Mouse (Mus musculus) intestine, embryonic 16.5 days (tissue): ENCODE measurements around the gene Mag. TPM values are rescaled to one million over a fixed set of nuclear protein-coding genes. Genes with fewer than 3 reads are reported as not detected.
A peak's percentile ranks its signal among the peaks of the same experiment; 100 is the strongest.

Experiments used
- ATAC-seq: fragments of 200-750 bp; cut with Nextera tagmentation; 2 replicates; pipeline ENCODE4 v1.8.0; 2017; ENCODE audit warnings: moderate TSS enrichment, moderate library complexity
- H3K27ac ChIP-seq: fragments of 300-500 bp; sonication (generic); 2 replicates; pipeline ENCODE4 v1.5.1; 2014; ENCODE audit warnings: mild to moderate bottlenecking, low read length
- H3K27me3 ChIP-seq: fragments of 300-500 bp; sonication (generic); replicated peaks from 2 replicates; pipeline ENCODE4 v1.6.1; 2014; ENCODE audit warnings: low read length, control low read depth, mixed read lengths; ENCODE audit not compliant: control insufficient read depth, insufficient read depth
- H3K36me3 ChIP-seq: fragments of 300-500 bp; sonication (generic); 2 replicates; pipeline ENCODE4 v1.6.1; 2014; ENCODE audit warnings: low read length, control low read depth; ENCODE audit not compliant: control insufficient read depth, insufficient read depth
- H3K4me1 ChIP-seq: fragments of 300-500 bp; sonication (generic); 2 replicates; pipeline ENCODE4 v1.6.1; 2014; ENCODE audit warnings: low read length, control low read depth, mixed read lengths; ENCODE audit not compliant: control insufficient read depth, insufficient read depth
- H3K4me2 ChIP-seq: fragments of 300-500 bp; sonication (generic); 2 replicates; pipeline ENCODE4 v1.6.1; 2014; ENCODE audit warnings: low read depth, low read length, control low read depth
- H3K4me3 ChIP-seq: fragments of 300-500 bp; sonication (generic); 2 replicates; pipeline ENCODE4 v1.5.1; 2014; ENCODE audit warnings: mild to moderate bottlenecking, low read length
- H3K9ac ChIP-seq: fragments of 300-500 bp; sonication (generic); 2 replicates; pipeline ENCODE4 v1.6.1; 2014; ENCODE audit warnings: low read depth, low read length
- H3K9me3 ChIP-seq: fragments of 300-500 bp; sonication (generic); 2 replicates; pipeline ENCODE4 v1.6.1; 2016; ENCODE audit warnings: low read length, control low read depth; ENCODE audit not compliant: control insufficient read depth
- WGBS: fragments of 180-500 bp; shearing (Covaris S2); extraction: QIAGEN DNeasy Blood & Tissue Kit; methylation state at CpG from one replicate; pipeline ENCODE4 v1.1.7; 2014; 5-methylcytosine and 5-hydroxymethylcytosine counted together
- polyA plus RNA-seq: library from polyadenylated mRNA; unstranded; fragments of >200 nt; fragmentation: Nextera tagmentation; extraction: Ambion mirVana; gene quantifications from 2 replicates; pipeline ENCODE4 v1.2.1, GENCODE M21; 2015

Gene Mag
- polyA plus RNA-seq = 0.31 TPM in 2 replicates

- Histone ChIP-seq H3K27me3 (no peaks in the 10 kb centered on the region), H3K4me3 (no peak within 1 kb of the TSS), H3K36me3 (no peaks in the 10 kb centered on the region), H3K27ac (no peak within 1 kb of the TSS), H3K9ac (no peak within 1 kb of the TSS), H3K9me3 (no peaks in the 10 kb centered on the region), H3K4me2 (no peak within 1 kb of the TSS), H3K4me1 (no peaks in the 10 kb centered on the region)
- ATAC-seq = no peak
- WGBS = 64% methylated on average over 8 of the region's 8 CpGs
Observed at GRCm38 (mm10) chr7:30914732-30915131, at the start of gene Mag. TSS of gene Mag (minus strand) at chr7:30914873.

- WGBS = 81% methylated on average over 7 of the region's 7 CpGs
- Histone ChIP-seq H3K27ac (no peak overlapping the region), H3K9me3 (no peaks in the 10 kb centered on the region), H3K4me2 (no peak overlapping the region), H3K4me3 (no peak overlapping the region), H3K36me3 (0 out of 2 replicates have a peak, but pooled peaks cover 6% of the 10 kb centered on the region), H3K27me3 (no peaks in the 10 kb centered on the region), H3K9ac (no peak overlapping the region), H3K4me1 (no peaks in the 10 kb centered on the region)
- no peak for ATAC-seq
Observed at GRCm38 (mm10) chr7:30964366-30964765, 49.7 kb upstream of the Mag start.

GRCm38 (mm10) chr7:30962862-30963261, 48.2 kb upstream of the Mag start:
- Histone ChIP-seq H3K4me2 (no peak overlapping the region), H3K27me3 (no peaks in the 10 kb centered on the region), H3K4me1 (peaks cover 8% of the 10 kb centered on the region), H3K9ac (no peak overlapping the region), H3K36me3 (peaks cover 12% of the 10 kb centered on the region; the same call in 1 of the 2 replicates), H3K9me3 (no peaks in the 10 kb centered on the region), H3K4me3 (no peak overlapping the region), H3K27ac (no peak overlapping the region)
- no peak for ATAC-seq
- WGBS = 89% methylated on average over 5 of the region's 5 CpGs

GRCm38 (mm10) chr7:30959786-30960349, 45.2 kb upstream of the Mag start:
- H3K4me2 ChIP-seq = no peak overlapping the region
- ATAC-seq = no peak
- H3K9ac ChIP-seq = no peak overlapping the region
- no peak overlapping the region for H3K4me3 ChIP-seq
- no peaks in the 10 kb centered on the region for H3K27me3 ChIP-seq
- WGBS = 86% methylated on average over 6 of the region's 6 CpGs
- peaks cover 12% of the 10 kb centered on the region; the same call in 1 of the 2 replicates for H3K36me3 ChIP-seq
- H3K27ac ChIP-seq = no peak overlapping the region
- H3K9me3 ChIP-seq = no peaks in the 10 kb centered on the region
- peaks cover 17% of the 10 kb centered on the region for H3K4me1 ChIP-seq

GRCm38 (mm10) chr7:30958866-30959487, 44.3 kb upstream of the Mag start:
- no peak for ATAC-seq
- WGBS = 96% methylated on average over 9 of the region's 9 CpGs

GRCm38 (mm10) chr7:30958109-30958865, 43.6 kb upstream of the Mag start:
- Histone ChIP-seq H3K4me3 (peak overlapping the region; percentile 93), H3K4me1 (peaks cover 17% of the 10 kb centered on the region), H3K9ac (peak overlapping the region; percentile 99), H3K27ac (peak overlapping the region; percentile 98), H3K9me3 (no peaks in the 10 kb centered on the region), H3K27me3 (no peaks in the 10 kb centered on the region), H3K36me3 (peaks cover 23% of the 10 kb centered on the region; the same call in 1 of the 2 replicates), H3K4me2 (peak overlapping the region; percentile 64)
- 68% methylated on average over 28 of the region's 28 CpGs for WGBS
- no peak for ATAC-seq

More at GRCm38 (mm10) chr7:30958866-30959487, 44.3 kb upstream of the Mag start:
- Histone ChIP-seq H3K9me3 (no peaks in the 10 kb centered on the region), H3K4me2 (no peak overlapping the region), H3K36me3 (peaks cover 16% of the 10 kb centered on the region; the same call in 1 of the 2 replicates), H3K27ac (no peak overlapping the region), H3K4me1 (peaks cover 17% of the 10 kb centered on the region), H3K27me3 (no peaks in the 10 kb centered on the region), H3K9ac (0 out of 2 replicates have a peak overlapping the region, but pooled peaks have one; percentile 99), H3K4me3 (no peak overlapping the region)

- Histone ChIP-seq H3K4me3 (peak overlapping the region; percentile 93), H3K36me3 (peaks cover 23% of the 10 kb centered on the region; the same call in 1 of the 2 replicates)
- WGBS = 0% methylated on average over 43 of the region's 43 CpGs
Observed at GRCm38 (mm10) chr7:30957367-30957783, 42.7 kb upstream of the Mag start.

GRCm38 (mm10) chr7:30956756-30957366, 42.2 kb upstream of the Mag start, which contains the start of gene Usf2:
TSS of gene Usf2 (minus strand) at chr7:30956803.
- Histone ChIP-seq H3K36me3 (peaks cover 21% of the 10 kb centered on the region; the same call in 1 of the 2 replicates), H3K4me2 (peak within 1 kb of the TSS; percentile 88), H3K4me3 (peak within 1 kb of the TSS; percentile 93), H3K9me3 (no peaks in the 10 kb centered on the region), H3K27me3 (no peaks in the 10 kb centered on the region), H3K4me1 (peaks cover 17% of the 10 kb centered on the region), H3K9ac (peak within 1 kb of the TSS; percentile 99), H3K27ac (peak within 1 kb of the TSS; percentile 98)
- under 1% methylated on average over 59 of the region's 82 CpGs for WGBS
- peak; percentile 47 for ATAC-seq

More at GRCm38 (mm10) chr7:30957367-30957783, 42.7 kb upstream of the Mag start:
- Histone ChIP-seq H3K9ac (peak overlapping the region; percentile 99), H3K27me3 (no peaks in the 10 kb centered on the region), H3K4me2 (peak overlapping the region; percentile 64), H3K27ac (peak overlapping the region; percentile 98), H3K9me3 (no peaks in the 10 kb centered on the region), H3K4me1 (peaks cover 17% of the 10 kb centered on the region)
- peak; percentile 75 for ATAC-seq

GRCm38 (mm10) chr7:30956357-30956751, 41.7 kb upstream of the Mag start:
- H3K36me3 ChIP-seq = peaks cover 19% of the 10 kb centered on the region; the same call in 1 of the 2 replicates
- 1% methylated on average over 20 of the region's 49 CpGs for WGBS
- peak overlapping the region; percentile 98 for H3K27ac ChIP-seq
- no peaks in the 10 kb centered on the region for H3K27me3 ChIP-seq
- H3K9me3 ChIP-seq = no peaks in the 10 kb centered on the region
- H3K4me3 ChIP-seq = peak overlapping the region; percentile 93
- H3K4me2 ChIP-seq = peak overlapping the region; percentile 88
- peak overlapping the region; percentile 99 for H3K9ac ChIP-seq
- ATAC-seq = peak; percentile 50
- peaks cover 17% of the 10 kb centered on the region for H3K4me1 ChIP-seq
